Mouse (Mus musculus): ENCODE data around the gene Fam222b.

DNA sequence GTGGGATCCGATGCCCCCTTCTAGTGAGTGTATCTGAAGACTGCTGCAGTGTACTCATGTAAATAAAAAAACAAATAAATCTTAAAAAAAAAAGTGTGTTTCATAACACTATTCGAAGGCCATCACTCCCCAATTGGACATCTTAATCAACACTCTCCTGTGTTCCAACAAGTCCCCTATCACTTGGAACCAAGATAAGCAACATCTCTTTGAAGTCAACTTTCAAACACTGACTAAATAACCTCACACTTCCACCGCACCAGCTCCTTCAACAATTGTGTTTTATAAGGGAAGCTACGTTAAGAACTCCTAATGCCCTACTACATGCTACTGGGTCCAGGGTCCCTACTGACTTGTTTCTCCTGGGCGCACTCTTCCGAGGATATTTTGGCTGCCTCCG lies 88.0 kb downstream of the Fam222b start:
- TF ChIP-seq CTCF (IDR thresholded peaks at IDR 0.05; ENCODE audit: borderline replicate concordance, extremely low read depth, insufficient read depth, insufficient read length) (no peak), POLR2A (IDR thresholded peaks at IDR 0.05; ENCODE audit: borderline replicate concordance, extremely low read depth, insufficient read depth, insufficient read length, poor library complexity, severe bottlenecking) (no peak)
